Mouse (Mus musculus) WW6 (cell line): ENCODE results near the gene Akip1.
A peak's percentile ranks its signal among the peaks of the same experiment; 100 is the strongest.

Experiments
- DNase-seq: peaks from one replicate; pipeline ENCODE4 v3.0.0-alpha.2; 2013; ENCODE audit warnings: low read depth, low spot score

The Akip1 gene

DNA sequence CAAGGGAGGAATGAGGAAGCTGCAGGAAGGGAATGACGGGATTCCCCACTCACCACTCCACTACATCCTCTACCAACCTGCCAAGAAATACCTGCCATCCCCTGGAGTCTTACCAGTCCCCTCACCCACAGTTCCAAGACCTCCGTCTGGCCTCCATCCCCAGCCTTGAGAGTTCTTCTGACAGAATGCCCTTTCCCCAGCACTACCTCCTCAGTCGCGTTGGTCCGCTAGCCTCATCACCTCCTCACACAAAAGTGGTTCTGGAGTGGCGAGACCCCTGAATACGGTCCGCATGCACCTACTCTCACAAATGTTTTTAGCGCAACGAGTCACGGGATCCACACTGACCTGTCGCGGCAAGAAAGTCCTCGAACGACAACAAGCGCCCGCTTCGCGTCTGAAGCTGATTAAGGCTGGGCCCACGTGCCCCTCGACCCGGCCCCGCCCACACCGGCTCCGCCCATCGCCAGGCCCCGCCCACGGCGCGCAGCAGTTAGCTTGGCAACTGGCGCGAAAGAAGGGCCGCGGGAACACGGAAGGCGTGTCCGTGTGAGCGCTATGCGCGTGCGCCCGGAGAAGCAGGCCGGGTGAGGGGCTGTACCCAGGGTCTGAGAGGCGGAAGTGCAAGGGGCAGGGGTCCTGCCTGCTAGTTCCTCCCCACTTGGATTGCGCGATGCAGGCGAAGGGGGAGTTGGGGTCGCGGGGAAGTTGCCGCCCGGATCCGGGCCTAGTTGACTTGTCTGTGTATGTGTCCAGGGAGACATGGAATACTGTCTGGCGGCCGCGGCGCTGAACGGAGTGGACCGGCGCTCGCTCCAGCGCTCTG, at the start of gene Akip1, which contains the start of gene St5:
Gene Akip1, plus strand, starts transcription at position 501 of the 826 bp plus-strand sequence.
Gene St5, minus strand, starts transcription at position 416 of the 826 bp plus-strand sequence.
- DNase-seq, result peak; percentile 96

DNA sequence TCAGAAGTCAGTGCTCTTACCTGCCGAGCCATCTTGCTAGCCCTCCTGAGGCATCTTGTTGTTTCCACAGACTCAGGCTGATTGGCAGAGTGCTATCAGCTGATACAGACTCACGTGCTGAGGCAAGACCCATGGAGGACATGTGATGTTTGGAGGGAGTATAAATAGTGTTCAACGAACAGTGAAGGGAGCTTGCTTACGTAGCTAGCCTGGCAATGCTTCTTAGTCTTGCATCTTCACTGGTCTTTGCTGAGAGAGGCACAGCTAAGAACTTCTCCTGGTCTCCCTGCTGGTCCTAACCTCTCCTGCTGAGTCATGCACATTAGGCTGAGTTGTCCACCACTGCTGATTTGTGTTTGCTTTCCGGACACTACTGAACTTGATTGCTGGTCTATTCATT, 48.6 kb upstream of the Akip1 start:
- DNase-seq, result no peak

DNA sequence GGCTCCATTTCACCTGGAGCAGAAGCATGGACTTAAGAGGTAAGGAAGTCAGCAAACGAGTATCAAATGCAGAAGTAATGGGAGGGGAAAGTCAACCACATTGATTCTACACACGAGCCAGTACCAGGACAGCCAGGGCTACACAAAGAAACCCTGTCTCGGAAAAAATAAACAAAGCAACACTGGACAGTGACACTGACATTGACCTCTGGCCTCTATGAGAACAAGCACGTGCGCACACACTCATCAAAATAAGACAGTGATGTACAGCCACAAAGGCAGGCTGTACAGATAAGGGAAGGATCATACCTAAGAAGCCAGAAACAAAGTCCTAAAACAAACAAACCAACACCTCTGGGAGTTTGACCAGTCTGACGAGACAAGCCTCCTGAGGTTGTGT, 45.6 kb upstream of the Akip1 start:
- DNase-seq, result no peak

DNA sequence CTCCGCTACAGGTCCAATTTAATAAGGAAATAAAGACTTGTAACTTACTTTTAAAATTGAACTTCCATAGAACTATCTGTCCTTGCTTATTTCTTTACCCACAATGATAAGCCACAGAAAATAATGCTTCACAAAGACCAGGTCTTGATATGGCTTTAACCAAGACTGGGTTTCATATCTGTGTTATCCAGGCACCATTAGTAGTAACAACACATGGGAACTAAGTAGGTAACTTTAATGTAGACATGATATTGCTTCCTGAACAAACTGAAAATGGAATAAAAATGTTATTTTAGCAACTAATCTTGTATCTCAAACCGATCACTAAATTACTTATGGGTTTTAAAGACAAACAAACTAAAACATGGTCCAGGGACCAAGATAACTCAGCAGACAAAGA, 44.2 kb upstream of the Akip1 start:
- DNase-seq, result no peak

DNA sequence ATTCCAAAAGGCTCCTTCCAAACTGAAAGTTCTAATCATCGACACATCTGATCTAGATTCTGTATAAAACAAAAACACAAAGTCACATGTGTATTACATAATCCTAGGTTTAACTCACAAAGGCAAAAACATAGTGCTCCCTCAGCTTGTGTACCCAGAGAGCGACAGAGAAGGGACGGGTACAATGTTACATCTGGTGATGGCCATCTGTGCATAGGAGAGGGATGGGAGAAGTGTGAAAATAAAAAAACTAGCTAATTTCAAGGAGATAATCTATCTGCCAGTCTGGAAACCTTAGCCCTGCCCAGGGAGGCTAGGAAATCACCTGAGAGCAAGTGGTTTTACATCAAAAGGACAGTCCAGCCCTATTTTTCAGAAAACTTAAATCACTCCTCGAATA, 40.9 kb upstream of the Akip1 start:
- no peak for DNase-seq

DNA sequence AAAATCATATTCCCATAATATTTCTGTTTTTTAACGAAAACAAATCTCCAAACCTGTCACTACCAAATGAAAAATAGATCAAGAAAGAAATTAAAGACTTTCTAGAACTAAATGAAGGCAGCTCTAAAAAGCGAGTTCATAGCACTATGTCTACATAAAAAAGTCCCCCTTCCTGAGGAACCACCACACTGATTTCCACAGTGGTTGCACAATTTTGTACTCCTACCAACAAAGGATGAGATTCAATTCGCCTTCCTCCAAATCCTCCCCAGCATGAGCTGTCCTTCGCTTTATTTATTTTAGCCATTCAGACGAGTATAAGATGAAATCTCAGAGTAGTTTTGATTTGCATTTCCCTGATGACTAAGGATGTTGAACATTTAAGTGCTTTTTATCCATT, 36.8 kb upstream of the Akip1 start:
- DNase-seq, result no peak

DNA sequence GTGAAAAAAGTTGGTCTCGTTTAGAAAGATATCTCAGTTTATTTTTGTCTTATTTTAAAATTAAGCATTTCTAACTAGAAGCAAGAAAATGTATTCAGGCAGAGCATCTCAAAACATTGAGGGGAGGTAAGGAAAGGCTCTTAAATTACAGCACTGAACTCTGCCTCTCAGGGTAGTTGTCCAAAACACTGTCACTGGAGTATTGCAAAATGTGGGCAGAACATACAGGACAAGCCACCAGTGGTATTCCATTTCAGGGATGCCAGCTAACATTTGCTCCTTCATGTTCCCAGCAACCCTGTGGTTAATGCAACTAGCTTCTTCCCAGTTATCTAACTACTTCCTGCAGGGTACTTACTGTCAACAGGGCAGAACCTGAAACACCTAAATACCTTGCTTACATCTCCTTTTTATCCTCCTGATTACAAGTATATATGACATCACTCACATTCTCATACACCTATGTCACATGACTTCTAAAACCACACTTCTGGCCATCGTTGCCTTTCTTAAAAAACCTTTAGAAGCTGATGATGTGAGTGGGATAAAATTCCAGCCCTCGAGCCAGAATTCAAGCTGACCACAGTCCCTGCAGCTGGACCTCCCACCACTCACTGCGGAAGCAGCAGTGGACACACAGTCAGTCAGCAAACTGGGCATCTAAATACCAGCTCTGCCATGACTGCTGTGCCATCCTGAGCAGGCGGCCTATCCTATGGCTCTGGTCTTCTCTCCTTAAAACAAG, 33.9 kb upstream of the Akip1 start:
- no peak for DNase-seq

DNA sequence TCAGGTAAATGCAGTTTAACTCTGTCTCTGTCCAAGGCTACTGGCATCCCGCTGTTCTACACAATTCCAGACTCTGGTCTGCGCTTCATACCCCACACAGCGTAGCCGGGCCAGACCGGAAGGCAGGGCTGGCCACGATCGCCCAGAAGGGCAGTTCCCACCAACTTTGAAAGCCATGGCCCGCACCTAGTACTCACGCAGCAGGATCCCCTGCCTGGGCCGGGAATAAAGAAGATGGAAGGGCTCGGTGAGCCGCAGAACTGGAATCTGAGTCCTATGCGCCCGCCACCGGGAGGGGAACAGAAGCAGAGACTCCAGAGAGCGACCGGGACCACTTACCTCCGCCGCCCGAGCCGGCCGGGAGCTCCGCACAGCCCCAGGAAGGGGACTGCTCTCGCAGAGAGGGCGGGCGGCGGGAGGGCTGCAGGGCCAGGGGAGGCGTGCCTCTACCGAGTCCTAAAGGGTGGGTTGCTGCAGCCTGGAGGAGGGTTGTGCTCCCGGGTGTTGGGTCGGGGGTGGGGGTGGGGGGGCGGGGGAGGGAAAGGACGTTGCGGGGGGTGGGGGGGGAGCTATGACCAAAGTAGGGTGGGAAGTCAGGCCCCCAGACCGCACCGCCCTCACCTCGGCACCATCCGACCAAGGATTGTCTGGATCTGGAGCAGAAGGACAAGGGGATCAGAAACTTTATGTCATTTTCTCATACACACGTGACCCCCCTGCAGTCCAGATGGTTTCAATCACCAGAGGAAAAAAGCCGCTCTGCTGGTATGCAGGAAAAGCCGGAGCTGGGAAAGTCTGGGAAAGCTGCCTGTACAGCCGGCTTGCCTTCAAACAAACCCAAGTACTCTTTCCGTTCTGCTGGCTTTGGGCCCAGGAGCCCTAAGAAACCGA, 31.7 kb upstream of the Akip1 start:
- no peak for DNase-seq

DNA sequence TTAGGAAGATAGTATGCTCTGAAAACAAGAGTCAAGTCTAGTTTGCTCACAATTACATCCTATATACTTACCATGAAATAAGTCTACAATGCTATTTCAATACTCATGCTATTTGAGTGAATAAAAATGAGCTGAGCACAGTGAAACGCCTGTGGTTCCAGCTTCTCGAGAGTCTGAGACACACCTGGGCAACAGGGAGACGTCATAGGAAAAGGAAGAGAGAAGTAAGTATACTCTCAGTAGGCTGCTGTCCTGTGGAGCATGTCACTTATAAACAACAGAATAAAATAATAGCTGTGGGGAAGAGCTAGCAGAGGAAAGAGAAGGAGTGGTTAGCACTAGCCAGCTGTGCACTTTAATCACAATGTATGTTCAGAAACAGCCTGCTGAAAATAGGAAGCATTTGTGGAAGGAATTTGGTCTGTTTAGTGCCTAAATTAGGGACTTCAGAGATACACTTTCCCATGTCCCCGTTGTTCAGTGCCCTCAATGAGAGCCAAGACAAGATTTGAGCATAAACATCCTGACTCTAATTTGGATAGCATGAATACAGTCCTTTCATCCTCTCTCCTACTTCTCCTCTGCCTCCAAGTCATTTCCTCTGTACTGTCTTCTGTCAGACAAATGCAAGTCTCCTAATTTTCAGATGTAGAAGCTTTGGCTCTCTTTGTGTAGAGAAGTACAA, 28.4 kb upstream of the Akip1 start:
- no peak for DNase-seq

DNA sequence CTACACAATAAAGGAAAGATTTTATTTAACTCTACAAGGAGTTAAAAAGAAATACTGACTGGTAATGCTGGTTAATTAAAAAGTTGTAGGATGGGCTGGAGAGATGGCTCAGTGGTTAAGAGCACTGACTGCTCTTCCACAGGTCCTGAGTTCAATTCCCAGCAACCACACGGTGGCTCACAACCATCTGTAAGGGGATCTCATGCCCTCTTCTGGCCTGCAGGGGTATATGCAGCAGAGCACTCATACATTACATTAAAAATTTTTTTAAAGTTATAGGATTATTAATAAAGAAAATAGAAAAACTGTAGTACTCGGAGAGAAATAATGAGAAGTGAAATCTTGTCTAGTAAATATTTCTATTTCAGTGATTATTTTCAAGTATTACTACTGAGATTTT, 23.2 kb upstream of the Akip1 start:
- DNase-seq, result no peak

DNA sequence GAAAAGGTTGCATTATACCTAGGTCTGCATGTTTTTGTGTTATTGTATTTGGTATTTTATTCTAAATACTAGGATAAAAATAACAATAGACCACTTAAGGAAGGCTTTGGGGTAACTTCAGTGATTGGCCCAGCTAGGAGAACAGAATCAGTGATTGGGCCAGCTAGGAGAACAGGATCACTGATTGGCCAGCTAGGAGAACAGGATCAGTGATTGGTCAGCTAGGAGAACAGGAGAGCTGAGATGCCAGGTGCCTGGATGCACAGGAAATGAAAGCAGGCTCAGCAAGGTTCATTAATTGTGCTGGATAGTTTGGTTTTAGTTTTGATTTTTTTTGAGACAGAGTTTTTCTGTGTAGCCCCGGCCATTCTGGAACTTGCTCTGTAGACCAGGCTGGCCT, 22.6 kb upstream of the Akip1 start:
- no peak for DNase-seq

DNA sequence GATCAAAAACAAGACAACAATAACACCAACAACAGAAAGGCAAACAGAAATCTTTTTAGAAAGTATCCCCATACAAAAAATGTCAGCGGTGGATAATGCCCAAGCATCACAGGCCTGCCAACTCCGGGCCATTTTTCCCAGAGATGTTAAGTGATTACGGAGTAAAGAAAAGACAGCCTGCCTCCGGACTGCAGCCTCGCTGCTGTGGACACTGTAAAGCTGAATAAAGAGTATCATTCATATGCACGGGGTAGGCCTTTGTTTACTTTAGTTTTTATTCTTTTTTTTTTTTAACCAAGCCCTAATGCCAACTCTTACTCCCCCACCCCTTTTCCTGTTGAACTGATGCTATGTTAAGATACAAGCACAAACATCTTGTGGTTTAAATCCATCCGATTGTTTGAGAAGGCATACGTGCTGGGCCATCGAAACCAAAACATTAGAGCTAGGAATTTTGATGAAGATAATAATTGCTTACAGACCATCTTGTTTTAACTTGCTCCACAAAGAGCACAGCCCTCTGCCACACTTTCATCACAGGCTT, 16.8 kb upstream of the Akip1 start:
- no peak for DNase-seq

DNA sequence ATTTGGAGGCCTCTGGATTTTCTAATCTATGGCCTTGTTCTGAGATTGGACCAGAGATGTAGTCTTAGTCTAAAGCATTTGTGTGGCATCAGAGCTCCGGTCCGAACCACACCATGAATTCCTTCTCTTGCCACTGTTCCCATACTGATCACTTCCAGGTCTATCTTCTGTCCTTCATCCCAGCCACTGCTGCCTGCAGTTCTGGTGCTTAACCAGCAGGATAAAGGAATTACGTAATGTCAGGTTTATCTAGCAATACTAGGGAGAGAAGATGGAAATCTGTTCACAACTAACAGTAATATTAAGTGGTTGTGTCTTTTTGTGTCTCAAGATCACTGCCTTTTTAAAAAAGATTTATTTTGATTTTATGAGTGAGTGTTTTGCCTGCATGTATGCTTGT, 13.4 kb upstream of the Akip1 start:
- DNase-seq, result no peak

DNA sequence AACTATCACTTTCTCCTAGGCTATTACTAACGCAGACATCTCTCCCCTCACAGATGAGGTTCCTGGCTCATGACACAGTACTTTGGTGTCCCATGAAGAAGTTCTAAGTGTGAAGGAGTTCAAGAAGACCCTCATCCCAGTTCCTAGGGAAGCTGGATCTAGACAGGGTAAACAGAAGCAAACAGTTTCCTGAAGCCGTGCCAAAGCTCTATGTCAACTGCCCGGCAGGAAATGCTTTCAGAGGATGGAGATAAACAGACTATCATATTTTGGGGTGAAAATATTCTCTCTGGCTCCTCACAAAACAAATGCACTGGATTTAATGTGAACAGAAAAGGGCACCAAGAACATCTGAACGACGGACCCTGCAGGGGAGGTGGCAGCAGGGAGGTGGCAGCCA, 12.5 kb upstream of the Akip1 start:
- DNase-seq, result no peak

DNA sequence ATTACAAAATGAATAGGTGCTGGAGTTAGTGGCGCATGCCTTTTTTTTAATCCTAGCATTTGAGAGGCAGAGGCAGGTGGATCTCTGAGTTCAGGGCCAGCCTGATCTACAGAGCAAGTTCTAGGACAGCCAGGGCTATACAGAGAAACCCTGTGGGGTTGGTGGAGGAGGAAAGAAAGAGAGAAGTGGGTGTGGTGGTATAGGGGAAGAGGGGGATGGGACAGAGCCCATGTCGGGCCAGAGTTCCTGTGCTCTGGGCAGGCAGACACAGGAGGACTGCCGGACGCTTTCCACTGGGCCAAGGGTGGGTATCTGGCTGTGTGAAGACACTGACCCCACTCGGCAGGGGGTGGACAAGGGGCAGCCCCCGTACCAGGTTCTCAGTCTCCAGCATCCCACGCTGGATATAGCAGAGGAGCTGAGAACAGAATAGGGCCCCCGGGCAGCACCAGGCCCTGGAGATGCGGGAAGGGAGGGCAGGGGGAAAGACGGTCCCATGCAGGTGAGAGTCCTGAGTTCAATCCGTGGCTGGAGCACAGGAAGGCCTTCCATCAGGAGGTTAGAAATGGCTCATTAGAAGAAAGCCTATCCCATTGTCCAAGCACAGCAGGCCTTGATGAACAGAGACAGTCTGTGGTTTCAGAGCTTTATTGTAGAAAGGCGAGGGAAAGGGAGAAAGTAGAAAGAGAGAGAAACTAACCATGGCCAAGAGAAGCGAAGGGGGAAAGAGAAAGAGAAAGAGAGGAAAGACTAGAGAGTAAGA, 8.7 kb upstream of the Akip1 start:
- DNase-seq, result no peak

DNA sequence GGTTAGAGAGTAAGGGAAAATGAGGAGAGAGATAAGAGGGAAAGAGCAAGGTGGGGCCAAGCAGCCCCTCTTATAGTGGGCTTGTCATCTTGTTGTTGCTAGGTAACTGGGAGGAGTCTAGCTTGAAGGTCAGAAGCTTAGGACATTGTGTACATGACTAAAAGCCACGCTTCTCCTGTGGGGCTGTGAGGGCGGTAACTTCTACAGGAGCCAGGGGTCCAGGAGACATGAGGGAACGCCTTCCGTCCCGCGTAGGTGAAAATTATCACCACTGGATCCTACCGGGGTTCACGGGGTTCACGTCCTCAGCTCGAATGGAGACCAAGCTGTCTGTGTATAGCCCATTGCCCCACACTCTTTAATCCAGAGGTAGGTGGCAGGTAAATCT, 8.2 kb upstream of the Akip1 start:
- DNase-seq, result no peak

DNA sequence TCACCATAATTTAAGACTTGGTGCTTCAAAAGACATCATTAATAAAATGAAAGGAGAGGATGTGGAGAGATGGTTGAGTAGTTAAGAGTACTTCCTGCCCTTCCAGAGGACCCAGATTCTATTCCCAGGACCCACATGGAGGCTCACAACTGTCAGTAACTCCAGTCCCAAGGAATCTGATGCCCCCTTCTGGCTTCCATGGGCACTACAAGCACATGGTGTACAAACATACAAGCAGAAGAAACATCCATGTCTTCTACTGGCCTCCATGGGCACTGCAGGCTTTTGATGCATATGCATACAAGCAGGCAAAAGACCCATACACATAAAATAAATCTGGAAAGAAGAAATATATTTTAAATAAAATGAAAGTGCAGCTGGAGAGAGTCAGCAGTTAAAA, 3.3 kb upstream of the Akip1 start:
- peak; percentile 50 for DNase-seq

DNA sequence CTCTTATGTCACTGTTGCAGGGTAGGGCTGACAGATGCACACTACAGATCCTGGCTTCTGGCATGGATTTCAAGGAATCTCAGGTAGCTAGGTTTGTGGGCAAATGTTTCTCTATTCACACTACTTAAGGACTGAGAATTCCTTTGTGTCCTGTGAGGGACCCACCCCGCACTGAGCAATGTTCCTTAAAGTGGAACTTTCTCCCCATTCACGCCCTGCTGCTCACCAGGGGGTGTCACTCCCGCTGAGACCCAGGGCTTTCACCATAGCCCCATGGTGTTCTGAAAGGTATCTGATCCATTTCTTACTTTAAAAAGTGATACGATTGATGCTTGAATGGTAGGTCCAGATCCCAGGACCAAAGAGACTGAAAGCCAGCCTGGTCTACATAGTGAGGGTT, 769 bp upstream of the Akip1 start:
- DNase-seq, result no peak

DNA sequence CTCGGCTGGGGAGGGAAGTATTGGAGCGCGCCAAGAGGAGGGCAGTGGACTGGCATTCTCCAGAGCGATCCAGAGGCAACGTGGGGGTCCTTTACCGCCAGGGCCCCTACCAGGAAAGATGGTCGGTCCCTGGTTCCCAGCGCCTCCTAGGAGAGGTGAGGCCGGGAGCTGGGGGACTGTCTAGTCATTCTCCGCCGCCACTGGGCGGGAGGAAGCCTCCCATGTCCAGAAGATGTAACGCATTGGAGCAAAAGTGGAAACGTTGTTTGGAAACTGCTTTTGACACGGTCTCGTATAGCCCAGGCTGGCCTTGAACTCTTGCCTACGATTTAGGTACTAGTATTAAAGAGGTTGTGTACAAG, 507 bp downstream of the Akip1 start:
- DNase-seq, result no peak

DNA sequence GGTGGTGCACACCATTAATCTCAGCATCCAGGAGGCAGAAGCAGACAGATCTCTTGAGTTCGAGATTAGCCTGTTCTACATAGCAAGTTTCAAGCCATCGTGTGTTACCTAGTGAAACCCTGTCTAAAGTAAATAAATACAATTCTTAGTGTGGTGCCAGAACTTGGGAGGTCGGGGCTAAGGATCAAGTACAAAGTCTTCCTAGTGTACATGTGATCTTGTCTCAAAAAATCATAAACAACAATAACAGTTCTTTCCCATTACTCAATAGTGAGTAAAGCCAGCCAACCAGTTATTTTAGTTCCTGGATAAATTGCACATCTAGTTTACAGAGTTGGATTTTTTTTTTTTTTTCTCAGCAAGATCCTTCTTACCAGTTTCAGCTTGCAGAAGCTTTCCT, 971 bp downstream of the Akip1 start:
- DNase-seq, result no peak
